Comparison of ENCODE assay signal across 22 mouse cellular contexts in genomic region chr6:14521321-14521720, GRCm38 (mm10).
DNase-seq lines count a peak whose midpoint lies in the region; ATAC-seq and TF ChIP-seq lines count a peak whose summit lies in the region.
"Had no signal": no experiment of that assay in that cellular context is flagged by ENCODE, and none has a peak within 500 bp of the region (broad histone marks: within the 10 kb centered on the region; RNA-seq: fewer than 3 reads in every experiment).

No protein-coding gene starts in this region.

- no peak overlapping the region for H3K9ac ChIP-seq in CH12.LX (ENCODE audit: insufficient read depth, low read depth)

- H3K9me3 ChIP-seq in CH12.LX (replicated peaks; ENCODE audit: low read length) = no peaks in the 10 kb centered on the region
- H3K9me3 ChIP-seq: G1E had no signal

- no peak for TF ChIP-seq CTCF in CH12.LX (conservative IDR thresholded peaks at IDR 0.05 in 1 of 2, IDR thresholded peaks at IDR 0.05 in 1 of 2; ENCODE audit: low read depth in 2 of 2, low read length in 2 of 2)

- TF ChIP-seq EP300 in CH12.LX (IDR thresholded peaks at IDR 0.05; ENCODE audit: low read length) = 0 out of 2 replicates have a peak, but pooled peaks have one; percentile 21

- no peaks in the 10 kb centered on the region for H3K27me3 ChIP-seq in CH12.LX (replicated peaks)
- H3K27me3 ChIP-seq: Patski had no signal

- H3K4me2 ChIP-seq in CH12.LX (ENCODE audit: insufficient read depth, low read depth, poor library complexity, severe bottlenecking) = no peak overlapping the region

- in situ Hi-C loops in CH12.LX (cut with MboI; ENCODE audit: low pct_ligation_motif_present, low pct_unique_long_range_greater_than_20kb, low sequenced_read_pairs) = no loop called here

- dilution Hi-C loops in CH12.LX (cut with MboI; ENCODE audit: extremely low pct_ligation_motif_present, extremely low pct_unique_long_range_greater_than_20kb, low sequenced_read_pairs) = no loop called here

- no peaks in the 10 kb centered on the region for H3K36me3 ChIP-seq in CH12.LX (replicated peaks in 1 of 2; ENCODE audit: control insufficient read depth in 1 of 2, insufficient read depth in 1 of 2, low read length in 1 of 2)
- H3K36me3 ChIP-seq: G1E had no signal

- H3K27ac ChIP-seq in CH12.LX (ENCODE audit: insufficient read depth, low read depth) = no peak overlapping the region

- TF ChIP-seq RAD21 in CH12.LX (IDR thresholded peaks at IDR 0.05; ENCODE audit: low read depth, low read length) = no peak

- peaks cover 0 to 14% of the 10 kb centered on the region in 2 experiments; a peak in 2 of 4 replicates for H3K4me1 ChIP-seq in CH12.LX (ENCODE audit: control insufficient read depth in 1 of 2, insufficient read depth in 2 of 2)

- peak; percentile 67 for DNase-seq in heart, adult 11 months
- no peak for DNase-seq in heart, postnatal 36 days
- peak; percentile 10 for DNase-seq in A20 (ENCODE audit: low read depth, low spot score)
- peak; percentile 74 for DNase-seq in CH12.LX (ENCODE audit: extremely low read depth)
- DNase-seq: adrenal gland, adult 2 months; adrenal gland, adult 8-10 months; adrenal gland, postnatal 10 days; adrenal gland, postnatal 14 days; adrenal gland, postnatal 25 days; adrenal gland, postnatal 36 days; B cell, adult 2 months; cerebellum, adult 11 months; cerebellum, adult 11-12 months; cerebellum, adult 18-20 months; cerebellum, adult 2 months; cerebellum, adult 8-10 months; cerebellum, adult 9-10 months had no signal

- no peaks in the 10 kb centered on the region for H3K79me2 ChIP-seq in CH12.LX (replicated peaks; ENCODE audit: control insufficient read depth, extremely low read depth, insufficient read depth, poor library complexity, severe bottlenecking)

- ATAC-seq in CD4-positive, CD25-positive, alpha-beta regulatory T cell, adult 4 months = no peak
- ATAC-seq in frontal cortex, adult (ENCODE audit: low TSS enrichment) = no peak
- ATAC-seq: activated CD4-positive, CD25-positive, alpha-beta regulatory T cell, adult 4 months; Patski had no signal

- intact Hi-C loops in heart, postnatal 36 days (cut with DNase I) = no loop called here

- TF ChIP-seq POLR2A in CH12.LX (IDR thresholded peaks at IDR 0.05; ENCODE audit: low read depth, low read length) = no peak

- H3K4me3 ChIP-seq in CH12.LX (replicated peaks in 1 of 3; ENCODE audit: low read depth in 2 of 3, low read length in 2 of 3, poor library complexity in 1 of 3) = no peak overlapping the region

TF ChIP-seq in CH12.LX, 34 proteins besides CTCF, POLR2A, EP300 and RAD21:
- TF ChIP-seq TBP (conservative IDR thresholded peaks at IDR 0.05; ENCODE audit: low read depth, low read length) = no peak
- 0 out of 2 replicates have a peak, but pooled peaks have one; percentile 15 for TF ChIP-seq ETS1 (conservative IDR thresholded peaks at IDR 0.05; ENCODE audit: low read depth, low read length)
- TF ChIP-seq TCF12 (IDR thresholded peaks at IDR 0.05; ENCODE audit: low read depth, low read length) = no peak
- TF ChIP-seq ZMIZ1 (IDR thresholded peaks at IDR 0.05; ENCODE audit: low read depth, low read length) = no peak

Comparison
In these comparisons a context has a peak if more than half of its experiments do, and no peak if none do; other contexts are left out.
1. DNase-seq: peak in heart, adult 11 months (single experiment), A20 (single experiment) and CH12.LX (single experiment); none in heart, postnatal 36 days (0 of 2).